Mouse (Mus musculus) neural tube, embryonic 11.5 days (tissue): ENCODE measurements around the gene Relt. TPM values are rescaled to one million over a fixed set of nuclear protein-coding genes. Genes with fewer than 3 reads are reported as not detected.
"Not testable (repeated sequence)": the region's sequence is repeated elsewhere in the genome, so short reads cannot be mapped to it uniquely, and the experiment has no call there.

Source experiments
- ATAC-seq: fragments of 200-750 bp; cut with Nextera tagmentation; 2 replicates; pipeline ENCODE4 v1.8.0; 2017; ENCODE audit warnings: moderate number of reproducible peaks, mild to moderate bottlenecking, moderate TSS enrichment, moderate library complexity; ENCODE audit not compliant: insufficient read depth, low FRiP score, low TSS enrichment
- DNase-seq: peaks from one replicate; pipeline ENCODE4 v3.0.0-alpha.2; 2015; ENCODE audit warnings: low spot score
- H3K27ac ChIP-seq: fragments of 300-500 bp; sonication (generic); 2 replicates; pipeline ENCODE4 v1.5.1; 2014; ENCODE audit warnings: low read depth, mild to moderate bottlenecking, low read length
- H3K27me3 ChIP-seq: fragments of 300-500 bp; sonication (generic); 2 replicates; pipeline ENCODE4 v1.6.1; 2014; ENCODE audit warnings: mild to moderate bottlenecking, low read length, mixed read lengths; ENCODE audit not compliant: control insufficient read depth, insufficient read depth
- H3K36me3 ChIP-seq: fragments of 300-500 bp; sonication (generic); 2 replicates; pipeline ENCODE4 v1.6.1; 2014; ENCODE audit warnings: mild to moderate bottlenecking, low read length, moderate library complexity, mixed read lengths; ENCODE audit not compliant: control insufficient read depth, insufficient read depth
- H3K4me1 ChIP-seq: fragments of 300-500 bp; sonication (generic); 2 replicates; pipeline ENCODE4 v1.6.1; 2014; ENCODE audit warnings: low read length, mixed read lengths; ENCODE audit not compliant: control insufficient read depth, insufficient read depth
- H3K4me2 ChIP-seq: fragments of 300-500 bp; sonication (generic); 2 replicates; pipeline ENCODE4 v1.6.1; 2014; ENCODE audit warnings: low read depth, mild to moderate bottlenecking, moderate library complexity
- H3K4me3 ChIP-seq: fragments of 300-500 bp; sonication (generic); 2 replicates; pipeline ENCODE4 v1.5.1; 2014; ENCODE audit warnings: low read depth, low read length
- H3K9ac ChIP-seq: fragments of 300-500 bp; sonication (generic); 2 replicates; pipeline ENCODE4 v1.6.1; 2014; ENCODE audit warnings: mild to moderate bottlenecking, low read length
- H3K9me3 ChIP-seq: fragments of 300-500 bp; sonication (generic); 2 replicates; pipeline ENCODE4 v1.6.1; 2016; ENCODE audit warnings: low read length; ENCODE audit not compliant: control insufficient read depth
- whole genome bisulfite sequencing: fragments of 180-500 bp; shearing (Covaris S2); extraction: QIAGEN DNeasy Blood & Tissue Kit; methylation state at CpG from one replicate; pipeline ENCODE4 v1.1.7; 2014; 5-methylcytosine and 5-hydroxymethylcytosine counted together
- polyA plus RNA-seq: library from polyadenylated mRNA; unstranded; fragments of >200 nt; fragmentation: Nextera tagmentation; extraction: Ambion mirVana; gene quantifications from 2 replicates; pipeline ENCODE4 v1.2.1, GENCODE M21; 2014

The Relt gene
- polyA plus RNA-seq, 1 experiment from 2014 or later, result 3.9 TPM

DNA sequence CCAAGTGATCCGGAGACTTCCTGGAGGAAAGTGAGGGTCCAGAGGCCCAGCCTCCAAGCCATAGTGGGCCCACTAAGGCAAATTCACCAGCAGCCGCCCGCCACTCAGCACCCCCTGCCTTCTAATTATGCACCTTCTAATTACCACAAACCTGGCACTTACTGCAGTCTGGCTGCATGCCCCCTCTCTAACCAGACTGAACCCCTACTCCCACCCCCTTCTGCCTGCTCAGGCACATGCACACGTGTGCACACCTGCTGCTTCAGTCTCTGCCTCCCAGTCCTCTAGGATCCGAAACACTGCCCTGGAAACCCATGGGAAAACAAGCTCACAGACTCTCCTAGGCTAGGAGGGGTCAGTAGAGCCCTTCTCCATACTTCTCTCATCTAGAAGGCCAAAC is 8.4 kb downstream of the Relt start:
- ATAC-seq (no peak), DNase-seq (no peak)
- Histone ChIP-seq H3K4me2 (no peak overlapping the region), H3K4me1 (peaks cover 12% of the 10 kb centered on the region), H3K9me3 (no peaks in the 10 kb centered on the region), H3K9ac (no peak overlapping the region), H3K27ac (no peak overlapping the region), H3K27me3 (no peaks in the 10 kb centered on the region), H3K36me3 (no peaks in the 10 kb centered on the region), H3K4me3 (no peak overlapping the region)
- 64% methylated on average over 5 of the region's 5 CpGs for WGBS

DNA sequence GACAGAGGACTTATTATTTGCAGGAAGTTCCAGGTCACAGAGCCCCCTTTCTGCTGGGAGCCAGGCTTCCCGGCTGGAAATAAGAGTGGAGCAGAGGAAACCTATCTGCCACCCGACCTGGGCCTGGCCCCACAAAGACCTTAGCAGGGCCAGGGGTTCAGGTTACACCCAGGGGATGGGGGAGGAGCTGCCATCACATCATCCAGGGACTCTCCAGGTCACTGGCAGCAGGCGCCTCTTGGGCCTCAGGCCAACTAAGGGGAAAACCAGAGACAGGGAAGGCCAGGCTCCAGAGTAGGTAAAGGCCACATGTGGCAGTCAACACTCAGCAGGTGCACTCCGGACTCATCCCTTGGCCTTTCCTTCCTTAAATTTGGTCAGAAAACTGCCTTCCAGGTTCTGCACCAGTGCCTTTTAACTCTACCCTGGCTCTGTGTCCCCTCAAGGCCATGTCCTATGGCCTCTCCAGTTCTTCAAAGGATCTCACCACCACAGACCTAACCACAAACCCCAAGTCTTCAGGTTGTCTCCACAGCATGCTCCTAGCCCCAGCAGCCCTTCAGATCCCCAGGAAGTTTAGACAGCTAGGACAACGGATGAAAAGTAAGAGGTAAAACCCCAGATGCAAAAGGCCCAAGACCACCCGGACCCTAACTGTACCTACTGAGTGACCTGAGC is 9.0 kb downstream of the Relt start:
- Histone ChIP-seq H3K27ac (no peak overlapping the region), H3K9me3 (no peaks in the 10 kb centered on the region), H3K27me3 (no peaks in the 10 kb centered on the region), H3K36me3 (no peaks in the 10 kb centered on the region), H3K4me3 (no peak overlapping the region), H3K4me1 (peaks cover 12% of the 10 kb centered on the region), H3K9ac (no peak overlapping the region), H3K4me2 (no peak overlapping the region)
- 46% methylated on average over 6 of the region's 6 CpGs for WGBS
- ATAC-seq (no peak), DNase-seq (no peak)

DNA sequence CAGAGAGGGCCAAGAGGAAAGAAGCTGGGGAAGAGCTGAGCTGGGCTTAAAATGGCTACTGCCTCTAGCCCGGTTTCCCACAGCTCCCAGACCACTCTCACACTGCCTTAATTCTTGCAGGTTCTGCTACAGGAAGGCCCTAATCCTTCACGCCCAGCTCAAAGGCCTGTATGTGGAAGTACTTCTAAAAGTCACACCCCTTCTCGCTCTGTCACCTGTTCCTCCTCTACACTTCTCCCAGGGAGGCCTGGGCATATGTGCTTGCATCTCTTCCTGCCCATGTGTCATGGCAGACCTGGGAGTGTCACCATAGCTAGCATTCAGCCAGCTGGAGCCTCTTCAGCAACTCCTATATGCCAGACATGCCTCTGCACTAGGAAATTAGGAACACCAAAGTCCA is 9.8 kb downstream of the Relt start:
- H3K9ac ChIP-seq, result no peak overlapping the region
- H3K4me1 ChIP-seq, result peaks cover 12% of the 10 kb centered on the region
- WGBS, result 73% methylated on average over 3 of the region's 3 CpGs

GRCm38 (mm10) chr7:100851481-100852356 is 11.5 kb downstream of the Relt start:
- no peak overlapping the region for H3K4me3 ChIP-seq
- no peak overlapping the region for H3K27ac ChIP-seq
- H3K36me3 ChIP-seq, result no peaks in the 10 kb centered on the region
- H3K4me2 ChIP-seq, result no peak overlapping the region
- H3K27me3 ChIP-seq, result no peaks in the 10 kb centered on the region
- ATAC-seq (0 out of 2 replicates have a peak, but pooled peaks have one; percentile 35), DNase-seq (no peak)
- no peaks in the 10 kb centered on the region for H3K9me3 ChIP-seq
- no peak overlapping the region for H3K9ac ChIP-seq
- 70% methylated on average over 9 of the region's 9 CpGs for WGBS
- H3K4me1 ChIP-seq, result peaks cover 12% of the 10 kb centered on the region

More for the DNA sequence above, 9.8 kb downstream of the Relt start:
- H3K27me3 ChIP-seq, result no peaks in the 10 kb centered on the region
- H3K9me3 ChIP-seq, result no peaks in the 10 kb centered on the region
- ATAC-seq (no peak), DNase-seq (no peak)
- H3K36me3 ChIP-seq, result no peaks in the 10 kb centered on the region
- no peak overlapping the region for H3K4me2 ChIP-seq
- no peak overlapping the region for H3K27ac ChIP-seq
- H3K4me3 ChIP-seq, result no peak overlapping the region

- H3K4me2 ChIP-seq, result no peak overlapping the region
- H3K4me3 ChIP-seq, result no peak overlapping the region
These were observed 13.7 kb downstream of the Relt start for GRCm38 (mm10) chr7:100849508-100849907.

GRCm38 (mm10) chr7:100848744-100849143 is 14.5 kb downstream of the Relt start:
- ATAC-seq, result no peak
- H3K27me3 ChIP-seq, result no peaks in the 10 kb centered on the region
- 34% methylated on average over 6 of the region's 6 CpGs for WGBS

More at GRCm38 (mm10) chr7:100849508-100849907, 13.7 kb downstream of the Relt start:
- no peaks in the 10 kb centered on the region for H3K9me3 ChIP-seq
- H3K27me3 ChIP-seq, result no peaks in the 10 kb centered on the region
- H3K9ac ChIP-seq, result no peak overlapping the region
- no peaks in the 10 kb centered on the region for H3K36me3 ChIP-seq
- WGBS, result 85% methylated on average over 2 of the region's 2 CpGs
- ATAC-seq, result no peak
- no peak for DNase-seq
- H3K27ac ChIP-seq, result no peak overlapping the region
- peaks cover 12% of the 10 kb centered on the region for H3K4me1 ChIP-seq

DNA sequence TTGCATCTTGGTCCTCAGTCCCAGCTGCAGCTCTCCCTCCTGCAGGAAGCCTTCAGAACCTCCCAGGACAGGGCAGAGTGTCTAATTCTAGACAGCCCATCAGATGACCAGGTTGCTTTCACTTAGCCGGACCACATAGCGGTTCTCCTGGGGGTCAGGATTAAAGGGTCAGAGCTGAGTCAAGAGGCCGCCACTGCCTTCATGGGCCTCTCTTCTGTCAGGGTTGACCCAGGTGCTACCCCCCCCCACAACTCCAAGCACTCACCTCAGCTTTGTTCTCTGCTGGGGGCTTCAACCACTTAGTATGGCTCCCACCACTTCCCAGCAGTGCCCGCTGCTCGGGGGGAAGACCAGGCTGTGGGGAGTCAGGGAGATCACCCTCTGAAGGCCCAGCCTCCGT is 16.1 kb downstream of the Relt start:
- Histone ChIP-seq H3K36me3 (no peaks in the 10 kb centered on the region; the same call in 1 of the 2 replicates), H3K4me3 (no peak overlapping the region), H3K4me1 (peaks cover 5% of the 10 kb centered on the region; the same call in 1 of the 2 replicates), H3K4me2 (no peak overlapping the region), H3K27ac (no peak overlapping the region), H3K27me3 (no peaks in the 10 kb centered on the region), H3K9ac (no peak overlapping the region), H3K9me3 (no peaks in the 10 kb centered on the region)
- DNase-seq, result no peak
- WGBS, result 90% methylated on average over 6 of the region's 6 CpGs
- no peak for ATAC-seq

More at GRCm38 (mm10) chr7:100848744-100849143, 14.5 kb downstream of the Relt start:
- Histone ChIP-seq H3K36me3 (no peaks in the 10 kb centered on the region), H3K9ac (no peak overlapping the region), H3K9me3 (no peaks in the 10 kb centered on the region), H3K4me3 (no peak overlapping the region), H3K27ac (no peak overlapping the region), H3K4me1 (peaks cover 8% of the 10 kb centered on the region), H3K4me2 (no peak overlapping the region)
- DNase-seq, result peak; percentile 63

DNA sequence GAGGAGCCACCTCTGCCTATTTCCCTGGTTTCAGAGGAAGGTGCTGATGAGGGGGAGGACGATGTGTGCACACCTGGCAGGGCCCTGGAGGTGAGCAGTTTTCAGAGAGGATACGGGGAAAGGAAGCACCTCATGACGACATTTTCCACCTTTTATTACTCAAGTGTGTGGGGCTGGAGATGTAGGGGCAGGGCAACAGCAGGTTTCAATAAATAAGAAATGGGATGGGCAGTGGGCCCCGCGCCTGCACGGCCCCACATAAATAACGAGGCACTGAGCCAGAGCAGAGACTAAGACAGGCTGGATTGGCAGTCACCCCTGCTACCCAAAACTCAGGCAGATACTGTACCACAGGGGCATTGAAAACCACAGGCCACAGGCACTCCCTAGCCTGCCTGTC is 17.2 kb downstream of the Relt start:
- not testable (repeated sequence) for H3K4me2 ChIP-seq, DNase-seq, H3K36me3 ChIP-seq, H3K9ac ChIP-seq, H3K27me3 ChIP-seq, H3K4me3 ChIP-seq, H3K9me3 ChIP-seq, H3K27ac ChIP-seq, ATAC-seq, H3K4me1 ChIP-seq
- WGBS, result 72% methylated on average over 7 of the region's 7 CpGs
